Mouse (Mus musculus): ENCODE data around the gene Zfp493. TPM values are rescaled to one million over a fixed set of nuclear protein-coding genes. Genes with fewer than 3 reads are reported as not detected.

Gene Zfp493
- polyA plus RNA-seq, 3 experiments from 2014 or later, result 1.4 to 2.6 (median 1.6) TPM

Other genes with a start within 250 kb of the Zfp493 start
- gene Zfp748, start 225.9 kb upstream of the Zfp493 start, polyA plus RNA-seq (2017; shearing (Covaris generic)), result 10 to 100 TPM; 18.0 to 22.2 (median 18.5) TPM
- 10 to 100 TPM in 1 of 3 experiments, 1 to 10 TPM in 2; 7.1 to 10.0 (median 9.6) TPM for gene Zfp729b, start 170.0 kb upstream of the Zfp493 start, polyA plus RNA-seq (2017; shearing (Covaris generic))
- gene Gm49345, start 141.9 kb upstream of the Zfp493 start, polyA plus RNA-seq (2017; shearing (Covaris generic)), result 1 to 10 TPM in 2 of 3 experiments, not detected in 1; 6.0 to 8.1 TPM
- 10 to 100 TPM; 10.1 to 12.7 (median 11.7) TPM for gene Zfp729a, start 141.9 kb upstream of the Zfp493 start, polyA plus RNA-seq (2017; shearing (Covaris generic))
- 10 to 100 TPM; 15.4 to 22.5 (median 20.1) TPM for gene Zfp738, start 92.6 kb upstream of the Zfp493 start, polyA plus RNA-seq (2017; shearing (Covaris generic))
- gene Zfp65, start 50.5 kb upstream of the Zfp493 start, polyA plus RNA-seq (2017; shearing (Covaris generic)), result 1 to 10 TPM; 4.2 to 7.9 (median 6.5) TPM
- gene Zfp85, start 24.5 kb upstream of the Zfp493 start, polyA plus RNA-seq (2017; shearing (Covaris generic)), result 10 to 100 TPM; 15.7 to 19.6 (median 16.3) TPM
- 1 to 10 TPM; 5.7 to 9.0 (median 7.3) TPM for gene Zfp273, start 34.0 kb downstream of the Zfp493 start, polyA plus RNA-seq (2017; shearing (Covaris generic))
- not detected for gene Gm10037, start 51.4 kb downstream of the Zfp493 start, polyA plus RNA-seq (2017; shearing (Covaris generic))
- gene BC048507, start 83.6 kb downstream of the Zfp493 start, polyA plus RNA-seq (2017; shearing (Covaris generic)), result not detected